Mouse (Mus musculus) testis, adult 2 months (tissue): ENCODE data around the gene Steap1.
A peak's percentile ranks its signal among the peaks of the same experiment; 100 is the strongest.

ENCODE experiments used
- CTCF ChIP-seq: fragments of 200-500 bp; IDR thresholded peaks from 2 replicates; pipeline ENCODE4 v1.5.1; 2012; ENCODE audit warnings: low read depth, mild to moderate bottlenecking, inconsistent platforms, low read length, moderate library complexity; ENCODE audit not compliant: control insufficient read depth, insufficient read depth, insufficient replicate concordance
- POLR2A ChIP-seq: fragments of 200-500 bp; IDR thresholded peaks from 2 replicates; pipeline ENCODE4 v1.6.1; 2012; ENCODE audit warnings: low read depth, mild to moderate bottlenecking, inconsistent platforms, low read length, moderate library complexity; ENCODE audit not compliant: control insufficient read depth

- TF ChIP-seq CTCF (peak; percentile 79), POLR2A (no peak)
These were observed 5.9 kb upstream of the Steap1 start for GRCm38 (mm10) chr5:5755039-5755438.
